Mouse (Mus musculus) inflammation-experienced regulatory T-cells, adult 6 months (primary cell): Measurements from ENCODE around the gene A830018L16Rik. TPM values are rescaled to one million over a fixed set of nuclear protein-coding genes. Genes with fewer than 3 reads are reported as not detected.
"Not testable (repeated sequence)": the region's sequence is repeated elsewhere in the genome, so short reads cannot be mapped to it uniquely, and the experiment has no call there.

Source experiments
- ATAC-seq: one replicate; pipeline ENCODE4 v1.8.0; 2017
- polyA plus RNA-seq, 3 experiments: library from polyadenylated mRNA; unstranded; fragments of 100-300 nt; shearing (Covaris generic); gene quantifications; one replicate each; pipeline ENCODE4 v1.2.1; 2017

A830018L16Rik gene
- polyA plus RNA-seq = under 1 TPM in 2 of 3 experiments, not detected in 1; 0.05 to 0.40 TPM

DNA sequence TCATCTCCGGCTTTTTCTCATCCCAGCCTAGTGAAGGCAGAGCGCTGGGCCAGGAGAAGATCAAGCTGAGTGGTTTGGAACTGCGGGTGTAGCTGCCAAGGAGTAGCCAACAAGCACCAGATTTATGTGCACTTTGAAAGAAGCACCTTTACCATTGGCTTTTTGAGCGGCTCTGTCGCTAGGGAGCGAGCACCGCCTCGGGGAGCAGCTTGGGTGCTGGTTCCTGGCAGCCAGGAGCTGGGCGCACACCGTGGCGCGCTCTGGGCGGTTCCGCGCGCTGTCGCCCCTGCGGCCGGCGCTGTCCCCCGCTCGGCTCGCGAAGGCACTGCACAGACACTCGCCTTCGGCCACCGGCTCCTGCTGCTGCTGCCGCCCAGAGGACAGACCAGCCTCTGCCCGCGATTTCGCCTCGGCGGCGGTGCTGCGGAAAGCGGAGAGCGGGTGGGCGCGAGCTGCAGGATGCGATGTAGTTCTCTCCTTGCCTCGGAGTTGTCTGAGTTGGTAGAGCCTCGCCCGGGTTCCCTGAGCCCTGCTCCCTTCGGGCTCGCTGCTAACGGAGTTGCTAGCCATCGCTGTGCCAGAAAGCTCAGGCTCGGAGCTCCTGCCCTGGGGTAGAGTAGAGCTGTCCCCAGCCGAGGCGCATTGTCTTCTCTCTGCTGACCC lies at the start of gene A830018L16Rik:
Gene A830018L16Rik, plus strand, starts transcription at position 212 of the 663 bp plus-strand sequence.
- no peak for ATAC-seq

DNA sequence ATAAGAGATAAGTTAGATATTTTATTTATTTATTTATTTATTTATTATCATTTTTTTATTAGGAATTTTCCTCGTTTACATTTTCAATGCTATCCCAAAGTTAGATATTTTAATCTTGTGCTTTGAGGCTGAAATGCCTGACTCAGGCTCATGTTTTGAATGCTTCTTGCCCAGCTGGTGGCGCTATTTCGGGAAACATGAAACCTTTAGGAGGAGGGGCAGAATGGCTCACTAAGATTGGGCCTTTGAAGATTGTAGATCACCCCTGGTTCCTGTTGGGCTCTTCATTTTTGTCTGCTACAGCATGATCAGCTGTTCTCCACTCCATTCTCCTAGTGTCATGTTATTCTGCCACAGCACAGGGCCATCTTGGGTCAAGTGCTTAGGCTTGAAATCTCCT lies 28.1 kb upstream of the A830018L16Rik start:
- ATAC-seq = no peak

DNA sequence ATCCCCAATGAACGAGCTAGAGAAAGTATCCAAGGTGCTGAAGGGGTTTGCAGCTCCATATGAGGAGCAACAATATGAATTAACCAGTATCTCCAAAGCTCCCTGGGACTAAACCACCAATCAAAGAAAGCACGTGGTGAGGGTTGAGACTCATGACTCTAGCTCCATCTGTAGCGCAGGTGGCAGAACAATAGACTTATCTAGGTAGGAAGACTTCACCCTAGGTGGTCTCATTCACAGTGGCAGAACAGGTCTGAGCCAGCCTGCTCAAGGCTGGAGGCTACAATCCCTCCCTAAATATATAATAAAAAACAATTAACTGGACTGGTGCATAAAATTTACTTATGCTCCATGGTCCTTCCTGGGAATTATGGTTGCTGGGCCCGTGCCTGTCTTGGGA lies 18.5 kb upstream of the A830018L16Rik start:
- ATAC-seq = no peak

- no peak for ATAC-seq
Observed at GRCm38 (mm10) chr1:11395996-11396736, 17.7 kb upstream of the A830018L16Rik start.

GRCm38 (mm10) chr1:11401159-11401558 lies 12.7 kb upstream of the A830018L16Rik start:
- no peak for ATAC-seq

GRCm38 (mm10) chr1:11405527-11405926 lies 8.4 kb upstream of the A830018L16Rik start:
- no peak for ATAC-seq

DNA sequence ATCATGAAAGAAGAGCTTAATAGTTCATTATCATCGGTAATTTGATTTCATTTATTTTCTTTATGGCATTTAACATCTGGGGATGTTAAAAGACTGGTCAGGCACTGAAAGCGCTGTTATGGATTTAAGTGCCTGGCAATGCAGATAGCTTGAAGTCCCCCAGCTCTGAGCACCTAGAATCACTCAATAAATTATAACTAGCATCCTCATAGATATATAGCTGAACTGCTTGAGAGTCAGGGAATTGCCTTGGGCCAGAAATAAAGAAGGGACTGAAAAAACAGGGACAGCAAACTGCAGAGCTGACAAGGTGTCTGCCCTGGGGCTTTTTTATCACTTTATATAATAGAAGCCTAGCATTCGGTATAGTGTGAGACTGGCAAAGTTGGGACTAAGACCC lies 7.9 kb upstream of the A830018L16Rik start:
- no peak for ATAC-seq

GRCm38 (mm10) chr1:11414560-11414959 lies 655 bp downstream of the A830018L16Rik start:
- ATAC-seq = no peak

- no peak for ATAC-seq
Observed at GRCm38 (mm10) chr1:11427310-11427709, 13.4 kb downstream of the A830018L16Rik start.

DNA sequence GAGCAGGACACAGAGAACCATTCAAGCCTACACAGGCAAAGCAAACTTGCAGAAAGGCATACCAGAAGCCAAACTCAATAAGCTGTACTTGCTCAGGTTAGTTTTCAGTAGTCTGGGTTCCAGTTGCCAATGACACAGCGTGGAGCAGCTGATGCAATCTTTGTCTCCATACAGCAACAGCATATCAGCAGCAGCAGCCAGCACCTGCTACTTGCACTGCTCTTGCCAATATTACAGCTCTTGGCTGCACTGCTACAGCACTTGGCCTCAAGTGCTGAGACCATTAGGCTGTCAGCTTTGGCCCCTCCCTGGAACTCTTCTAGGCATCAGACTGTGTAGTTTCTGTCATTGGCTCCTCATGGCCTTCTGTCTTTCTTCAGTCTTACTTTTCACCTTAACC lies 44.4 kb downstream of the A830018L16Rik start:
- ATAC-seq = no peak

DNA sequence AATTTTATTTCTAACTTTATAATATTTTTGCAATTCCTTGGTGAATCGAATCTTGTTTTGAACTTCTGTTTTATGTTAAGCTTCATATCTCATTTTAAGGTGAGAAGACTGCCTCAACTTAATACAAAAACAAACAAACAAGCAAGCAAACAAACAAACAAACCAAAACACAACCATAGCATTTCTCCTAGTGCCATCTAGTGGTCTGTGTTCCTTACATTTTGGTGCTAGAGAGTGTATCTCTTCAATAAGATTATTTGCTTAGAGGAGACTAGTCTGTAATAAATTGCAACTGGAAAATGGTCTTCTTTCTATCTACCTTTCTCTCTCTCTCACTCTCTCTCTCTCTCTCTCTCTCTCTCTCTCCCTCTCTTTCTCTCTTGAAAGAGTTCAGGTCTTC lies 52.4 kb downstream of the A830018L16Rik start:
- no peak for ATAC-seq

- ATAC-seq = no peak
Observed at GRCm38 (mm10) chr1:11467065-11467643, 53.2 kb downstream of the A830018L16Rik start.

DNA sequence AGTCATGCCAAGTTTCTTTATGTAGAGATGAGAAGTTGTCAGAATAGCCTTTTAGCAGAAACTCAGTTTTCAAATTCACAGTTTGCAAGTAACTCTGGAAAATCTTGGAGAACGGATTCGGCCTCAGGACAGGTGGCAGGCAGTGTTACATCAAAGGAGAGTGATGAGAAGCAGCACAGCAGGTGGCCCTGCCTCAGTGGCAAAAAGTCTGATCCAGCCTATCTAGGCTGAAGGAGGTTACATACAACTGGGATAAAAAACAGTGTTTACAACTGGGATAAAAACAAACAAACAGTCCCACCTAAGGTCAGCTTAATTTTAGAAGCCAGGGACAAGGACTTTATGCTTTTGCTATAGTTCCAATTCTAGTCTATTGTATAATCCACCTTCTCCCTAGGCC lies 79.0 kb downstream of the A830018L16Rik start:
- ATAC-seq = no peak

- no peak for ATAC-seq
Observed at GRCm38 (mm10) chr1:11501556-11501955, 87.7 kb downstream of the A830018L16Rik start.

DNA sequence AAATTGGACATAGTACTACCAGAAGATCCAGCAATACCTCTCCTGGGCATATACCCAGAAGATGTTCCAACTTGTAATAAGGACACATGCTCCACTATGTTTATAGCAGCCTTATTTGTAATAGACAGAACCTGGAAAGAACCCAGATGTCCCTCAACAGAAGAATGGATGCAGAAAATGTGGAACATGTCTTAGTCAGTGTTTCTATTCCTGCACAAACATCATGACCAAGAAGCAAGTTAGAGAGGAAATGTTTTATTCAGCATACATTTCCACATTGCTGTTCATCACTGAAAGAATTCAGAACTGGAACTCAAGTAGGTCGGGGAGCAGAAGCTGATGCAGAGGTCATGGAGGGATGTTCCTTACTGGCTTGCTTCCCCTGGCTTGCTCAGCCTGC lies 135.9 kb downstream of the A830018L16Rik start:
- not testable (repeated sequence) for ATAC-seq

GRCm38 (mm10) chr1:11565309-11565708 lies 151.4 kb downstream of the A830018L16Rik start:
- no peak for ATAC-seq

GRCm38 (mm10) chr1:11566730-11567129 lies 152.8 kb downstream of the A830018L16Rik start:
- ATAC-seq = no peak

DNA sequence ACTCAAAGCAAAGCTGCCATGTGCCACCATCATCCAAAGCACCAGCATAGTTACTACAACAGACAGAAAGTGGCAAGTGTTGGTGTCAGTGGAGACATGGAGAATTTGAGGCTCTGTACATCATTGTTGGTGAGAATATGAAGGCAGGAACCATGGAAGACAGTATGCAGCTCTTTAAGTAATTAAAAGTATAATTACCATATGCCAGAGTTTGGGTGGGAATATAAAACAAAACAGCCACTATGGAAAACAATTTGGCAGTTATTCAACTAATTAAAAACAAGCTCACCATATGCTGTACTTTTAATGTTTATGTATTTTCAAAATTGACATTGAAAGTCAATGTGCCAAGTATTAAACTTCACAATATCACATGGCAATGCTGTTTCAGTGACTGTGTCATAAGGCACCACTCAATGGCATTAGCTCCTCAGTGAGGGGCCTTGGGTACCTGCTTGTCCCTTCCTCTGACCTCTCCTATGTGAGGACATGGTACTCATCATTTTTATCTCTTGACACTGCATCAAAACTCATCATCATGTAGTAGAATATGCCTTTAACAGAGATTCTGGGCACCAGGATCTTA lies 153.5 kb downstream of the A830018L16Rik start:
- ATAC-seq = no peak

DNA sequence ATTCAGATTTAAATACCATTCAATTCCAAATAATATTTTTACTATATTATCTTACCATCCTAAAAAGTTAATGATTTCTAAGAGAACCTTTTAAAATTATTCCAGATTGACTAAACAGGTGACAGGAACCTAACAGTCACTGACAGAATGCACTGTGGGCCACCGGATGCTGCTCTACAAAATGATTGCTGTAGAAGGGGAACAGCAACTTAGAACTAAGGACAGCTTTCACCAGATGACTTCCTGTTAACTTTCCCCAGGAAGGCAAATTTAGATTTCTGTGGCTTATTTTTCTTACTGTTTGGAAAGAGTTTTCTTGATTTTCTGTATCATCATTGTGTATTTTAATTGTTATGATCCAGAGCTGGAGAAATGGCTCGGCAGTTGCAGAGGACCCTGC lies 156.4 kb downstream of the A830018L16Rik start:
- no peak for ATAC-seq

GRCm38 (mm10) chr1:11573462-11573861 lies 159.6 kb downstream of the A830018L16Rik start:
- no peak for ATAC-seq

DNA sequence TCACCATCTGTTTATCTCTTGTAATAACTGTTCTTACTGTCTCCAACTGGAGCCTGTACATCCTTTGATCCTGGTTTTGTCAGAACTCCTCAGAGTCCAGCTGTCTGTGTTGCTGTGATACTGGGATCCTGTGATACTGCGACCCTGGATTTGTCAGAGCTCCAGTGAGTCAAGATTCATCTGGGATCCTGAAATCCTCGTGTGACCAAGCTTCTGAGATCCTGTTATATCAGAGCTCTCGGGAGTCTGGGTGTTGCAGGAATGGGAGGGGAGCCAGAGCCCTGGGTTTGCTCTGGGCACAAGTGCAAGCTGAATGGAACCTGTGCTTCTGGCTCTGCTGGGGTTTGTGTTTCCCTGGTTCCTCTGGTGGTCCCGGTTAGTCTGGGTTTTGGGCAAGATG lies 166.1 kb downstream of the A830018L16Rik start:
- no peak for ATAC-seq

DNA sequence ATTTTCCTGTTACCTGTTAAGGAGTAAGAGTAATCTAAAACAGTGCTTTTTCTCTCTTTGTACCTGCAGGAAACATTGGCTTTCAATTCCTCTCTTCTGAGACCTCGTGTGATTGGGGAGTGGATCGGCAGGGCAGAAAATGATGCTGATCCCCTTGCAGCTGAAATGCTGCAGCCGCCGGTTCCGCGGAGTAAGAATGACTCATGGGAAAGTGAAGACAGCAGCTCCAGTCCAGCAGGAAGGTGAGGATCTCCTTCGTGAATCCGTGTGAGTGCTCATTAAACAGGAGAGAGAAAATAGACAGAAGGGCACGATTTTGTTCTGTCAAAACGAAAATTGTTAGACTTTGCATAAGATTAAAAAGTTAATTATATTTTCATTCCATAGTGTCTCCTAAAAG lies 174.4 kb downstream of the A830018L16Rik start:
- no peak for ATAC-seq

- no peak for ATAC-seq
Observed at GRCm38 (mm10) chr1:11650137-11650536, 236.2 kb downstream of the A830018L16Rik start.
